Comparison of ENCODE assay signal across 8 mouse cellular contexts in the genomic region with DNA sequence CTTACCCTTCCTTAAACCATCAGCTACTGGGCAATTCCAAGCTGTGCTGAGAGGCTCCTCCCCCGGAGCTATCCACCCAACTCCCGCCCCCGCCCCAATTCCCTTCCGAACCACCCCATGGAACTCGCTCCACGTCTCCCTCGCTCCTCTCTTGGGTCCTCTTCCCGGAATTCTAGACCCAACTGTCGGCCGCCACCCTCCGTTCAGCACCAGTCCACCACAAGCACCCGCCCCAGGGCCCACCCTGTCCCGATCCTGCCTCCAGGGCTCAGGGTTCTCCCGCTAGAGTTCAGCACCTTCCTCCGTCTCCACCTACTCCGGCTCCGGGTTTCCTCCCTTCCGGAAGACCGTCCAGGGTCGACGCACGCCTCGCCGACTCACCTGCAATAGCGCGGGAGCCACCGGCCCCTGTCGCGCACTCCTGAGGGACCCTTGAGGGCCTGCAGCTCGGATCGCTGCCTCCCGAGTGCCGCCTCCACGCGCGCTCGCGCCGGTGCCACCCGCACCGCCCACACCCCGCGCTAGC. TPM values are rescaled to one million over a fixed set of nuclear protein-coding genes. Genes with fewer than 3 reads are reported as not detected.
A peak's percentile ranks its signal among the peaks of the same experiment; 100 is the strongest.
DNase-seq lines count a peak whose midpoint lies in the region; ATAC-seq and TF ChIP-seq lines count a peak whose summit lies in the region.

No protein-coding gene starts in this region.

- H3K4me2 ChIP-seq in heart, embryonic 15.5 days: peak overlapping the region; percentile 96
- peak overlapping the region; percentile 72 for H3K4me2 ChIP-seq in limb, embryonic 13.5 days (replicated peaks)
- peak overlapping the region; percentile 98 for H3K4me2 ChIP-seq in neural tube, embryonic 14.5 days (ENCODE audit: low read depth, low read length)

- peak; percentile 45 for TF ChIP-seq POLR2A in embryonic fibroblast, embryonic 13.5 days (IDR thresholded peaks at IDR 0.05; ENCODE audit: low read depth, low read length)

- peak; percentile 40 for ATAC-seq in heart, embryonic 15.5 days (replicated peaks; ENCODE audit: insufficient number of reproducible peaks, insufficient read depth, low FRiP score, low read depth)
- ATAC-seq in limb, embryonic 13.5 days (ENCODE audit: low FRiP score, low read depth): peak; percentile 54
- peak; percentile 10 for ATAC-seq in neural tube, embryonic 14.5 days (ENCODE audit: low read depth)

- DNase-seq in heart, adult 8-10 months (ENCODE audit: low spot score): no peak
- DNase-seq in MEL-GATA-1-ER (ENCODE audit: extremely low read depth, low read depth): peak; percentile 45
- no peak for DNase-seq in spleen, adult 12 weeks (ENCODE audit: low spot score)
- no peak for DNase-seq in layer of hippocampus, postnatal 36 days

- no peaks in the 10 kb centered on the region for H3K9me3 ChIP-seq in heart, embryonic 15.5 days (replicated peaks)
- H3K9me3 ChIP-seq in limb, embryonic 13.5 days: no peaks in the 10 kb centered on the region
- H3K9me3 ChIP-seq in neural tube, embryonic 14.5 days (ENCODE audit: control insufficient read depth, low read length): no peaks in the 10 kb centered on the region

- H3K4me3 ChIP-seq in heart, embryonic 15.5 days: peak overlapping the region; percentile 66
- H3K4me3 ChIP-seq in embryonic fibroblast, embryonic 13.5 days (ENCODE audit: insufficient read depth, low read length): peak overlapping the region; percentile 74
- H3K4me3 ChIP-seq in limb, embryonic 13.5 days: peak overlapping the region; percentile 79
- H3K4me3 ChIP-seq in neural tube, embryonic 14.5 days (ENCODE audit: low read depth, low read length): peak overlapping the region; percentile 69

- H3K27ac ChIP-seq in heart, embryonic 15.5 days: peak overlapping the region; percentile 54
- peak overlapping the region; percentile 28; the same call in 1 of the 2 replicates for H3K27ac ChIP-seq in embryonic fibroblast, embryonic 13.5 days (ENCODE audit: insufficient read depth, low read length)
- H3K27ac ChIP-seq in limb, embryonic 13.5 days: peak overlapping the region; percentile 86
- peak overlapping the region; percentile 69 for H3K27ac ChIP-seq in neural tube, embryonic 14.5 days (ENCODE audit: low read depth, low read length)

- H3K9ac ChIP-seq in heart, embryonic 15.5 days: peak overlapping the region; percentile 52
- peak overlapping the region; percentile 75 for H3K9ac ChIP-seq in limb, embryonic 13.5 days
- peak overlapping the region; percentile 52 for H3K9ac ChIP-seq in neural tube, embryonic 14.5 days (replicated peaks; ENCODE audit: low read depth, low read length)

- under 1% methylated on average over 43 of the region's 43 CpGs for WGBS in heart, embryonic 15.5 days
- under 1% methylated on average over 43 of the region's 43 CpGs for WGBS in limb, embryonic 13.5 days
- under 1% methylated on average over 37 of the region's 43 CpGs for WGBS in neural tube, embryonic 14.5 days

- TF ChIP-seq CTCF in embryonic fibroblast, embryonic 13.5 days (IDR thresholded peaks at IDR 0.05; ENCODE audit: borderline replicate concordance, insufficient read depth, low read length): no peak

- peaks cover 42% of the 10 kb centered on the region for H3K4me1 ChIP-seq in heart, embryonic 15.5 days (replicated peaks)
- peaks cover 10% of the 10 kb centered on the region; the same call in 1 of the 2 replicates for H3K4me1 ChIP-seq in embryonic fibroblast, embryonic 13.5 days (ENCODE audit: control insufficient read depth, insufficient read depth, low read length)
- peaks cover 69% of the 10 kb centered on the region for H3K4me1 ChIP-seq in limb, embryonic 13.5 days
- H3K4me1 ChIP-seq in neural tube, embryonic 14.5 days (ENCODE audit: control insufficient read depth, insufficient read depth, low read length): peaks cover 19% of the 10 kb centered on the region

- no peaks in the 10 kb centered on the region for H3K36me3 ChIP-seq in heart, embryonic 15.5 days
- H3K36me3 ChIP-seq in limb, embryonic 13.5 days: no peaks in the 10 kb centered on the region
- no peaks in the 10 kb centered on the region for H3K36me3 ChIP-seq in neural tube, embryonic 14.5 days (ENCODE audit: control insufficient read depth, insufficient read depth, low read length)

- peaks cover 18% of the 10 kb centered on the region for H3K27me3 ChIP-seq in heart, embryonic 15.5 days
- peaks cover 6% of the 10 kb centered on the region; the same call in 1 of the 2 replicates for H3K27me3 ChIP-seq in limb, embryonic 13.5 days
- no peaks in the 10 kb centered on the region for H3K27me3 ChIP-seq in neural tube, embryonic 14.5 days (ENCODE audit: control insufficient read depth, insufficient read depth, low read length)

RNA-seq across cellular contexts. Expression of a gene that starts 0.3 kb away (rescaled TPM):
- 11.0 and 16.3 TPM in 2 replicates for polyA plus RNA-seq in heart, embryonic 15.5 days (2015; fragmentation: Nextera tagmentation; extraction: Ambion mirVana)
- 10 to 100 TPM in 1 of 4 experiments, 1 to 10 TPM in 3; 4.8 to 10.0 (median 5.8) TPM for total RNA-seq in heart, adult 8-10 months (2022)
- polyA plus RNA-seq in embryonic fibroblast, embryonic 13.5 days (2011; ENCODE audit: insufficient read length, low read depth, missing spikeins): 27.4 and 29.5 TPM in 2 replicates
- polyA plus RNA-seq in limb, embryonic 13.5 days (2015; fragmentation: Nextera tagmentation; extraction: Ambion mirVana): 16.6 and 16.8 TPM in 2 replicates
- polyA plus RNA-seq in neural tube, embryonic 14.5 days (2014; fragmentation: Nextera tagmentation; extraction: Ambion mirVana): 12.6 and 13.7 TPM in 2 replicates
- total RNA-seq in layer of hippocampus, postnatal 36 days (2021): 100 to 1,000 TPM; 246 to 257 TPM

RNA-seq across cellular contexts. Expression of a gene that starts 29.0 kb away (rescaled TPM):
- polyA plus RNA-seq in heart, embryonic 15.5 days (2015; fragmentation: Nextera tagmentation; extraction: Ambion mirVana): 57.3 and 69.5 TPM in 2 replicates
- 10 to 100 TPM; 29.9 to 33.7 (median 30.4) TPM for total RNA-seq in heart, adult 8-10 months (2022)
- 29.5 and 30.3 TPM in 2 replicates for polyA plus RNA-seq in embryonic fibroblast, embryonic 13.5 days (2011; ENCODE audit: insufficient read length, low read depth, missing spikeins)
- 112 TPM in 2 replicates for polyA plus RNA-seq in limb, embryonic 13.5 days (2015; fragmentation: Nextera tagmentation; extraction: Ambion mirVana)
- polyA plus RNA-seq in neural tube, embryonic 14.5 days (2014; fragmentation: Nextera tagmentation; extraction: Ambion mirVana): 92.9 and 101 TPM in 2 replicates
- total RNA-seq in layer of hippocampus, postnatal 36 days (2021): 10 to 100 TPM; 33.3 to 38.4 TPM

Comparison
In these comparisons a context has a peak if more than half of its experiments do, and no peak if none do; other contexts are left out.
1. H3K27ac ChIP-seq: peak in every context shown above with its lines; median percentile 86 in limb, embryonic 13.5 days; 69 in neural tube, embryonic 14.5 days; 54 in heart, embryonic 15.5 days; 28 in embryonic fibroblast, embryonic 13.5 days.